Mouse (Mus musculus) urinary bladder, postnatal 14 days (tissue): ENCODE results near the gene Kcng3.

Experiments
- DNase-seq: peaks from one replicate; pipeline ENCODE4 v3.0.0; 2021; ENCODE audit warnings: low spot score

Gene Kcng3

GRCm38 (mm10) chr17:83630787-83631678, 662 bp downstream of the Kcng3 start:
- peak; percentile 28 for DNase-seq

GRCm38 (mm10) chr17:83613907-83614306, 17.8 kb downstream of the Kcng3 start:
- DNase-seq, result no peak

GRCm38 (mm10) chr17:83609532-83609931, 22.2 kb downstream of the Kcng3 start:
- no peak for DNase-seq

GRCm38 (mm10) chr17:83600976-83601375, 30.7 kb downstream of the Kcng3 start:
- no peak for DNase-seq

- DNase-seq, result no peak
Measured at GRCm38 (mm10) chr17:83595966-83596365, 35.7 kb downstream of the Kcng3 start.

- DNase-seq, result no peak
Measured at GRCm38 (mm10) chr17:83594526-83594925, 37.2 kb downstream of the Kcng3 start.

- DNase-seq, result no peak
Measured at GRCm38 (mm10) chr17:83593396-83593795, 38.3 kb downstream of the Kcng3 start.

- no peak for DNase-seq
Measured at GRCm38 (mm10) chr17:83588663-83589341, 42.9 kb downstream of the Kcng3 start.

- no peak for DNase-seq
Measured at GRCm38 (mm10) chr17:83587731-83588130, 44.0 kb downstream of the Kcng3 start.

- DNase-seq, result no peak
Measured at GRCm38 (mm10) chr17:83582585-83582984, 49.1 kb downstream of the Kcng3 start.

GRCm38 (mm10) chr17:83580734-83581133, 51.0 kb downstream of the Kcng3 start:
- DNase-seq, result no peak

GRCm38 (mm10) chr17:83576810-83577371, 54.8 kb downstream of the Kcng3 start:
- no peak for DNase-seq

GRCm38 (mm10) chr17:83574615-83575014, 57.1 kb downstream of the Kcng3 start:
- no peak for DNase-seq

GRCm38 (mm10) chr17:83573128-83573527, 58.6 kb downstream of the Kcng3 start:
- DNase-seq, result no peak

GRCm38 (mm10) chr17:83572366-83572765, 59.3 kb downstream of the Kcng3 start:
- no peak for DNase-seq

- DNase-seq, result no peak
Measured at GRCm38 (mm10) chr17:83567375-83567774, 64.3 kb downstream of the Kcng3 start.

- no peak for DNase-seq
Measured at GRCm38 (mm10) chr17:83565506-83565905, 66.2 kb downstream of the Kcng3 start.

GRCm38 (mm10) chr17:83564119-83564820, 67.4 kb downstream of the Kcng3 start:
- no peak for DNase-seq

GRCm38 (mm10) chr17:83563703-83564111, 68.0 kb downstream of the Kcng3 start:
- peak; percentile 60 for DNase-seq

- DNase-seq, result no peak
Measured at GRCm38 (mm10) chr17:83562153-83563010, 69.3 kb downstream of the Kcng3 start.

GRCm38 (mm10) chr17:83559081-83559480, 72.6 kb downstream of the Kcng3 start:
- DNase-seq, result no peak
